Mouse (Mus musculus): ENCODE data around the gene Plppr3.
A peak's percentile ranks its signal among the peaks of the same experiment; 100 is the strongest.

Gene Plppr3

GRCm38 (mm10) chr10:79853392-79853791 lies 21.0 kb downstream of the Plppr3 start:
- peak; percentile 95 to 98 for DNase-seq (ENCODE audit: low spot score in 2 of 2)

- DNase-seq (ENCODE audit: low spot score in 2 of 2): no peak
Measured at GRCm38 (mm10) chr10:79852827-79853226, 21.6 kb downstream of the Plppr3 start.

DNA sequence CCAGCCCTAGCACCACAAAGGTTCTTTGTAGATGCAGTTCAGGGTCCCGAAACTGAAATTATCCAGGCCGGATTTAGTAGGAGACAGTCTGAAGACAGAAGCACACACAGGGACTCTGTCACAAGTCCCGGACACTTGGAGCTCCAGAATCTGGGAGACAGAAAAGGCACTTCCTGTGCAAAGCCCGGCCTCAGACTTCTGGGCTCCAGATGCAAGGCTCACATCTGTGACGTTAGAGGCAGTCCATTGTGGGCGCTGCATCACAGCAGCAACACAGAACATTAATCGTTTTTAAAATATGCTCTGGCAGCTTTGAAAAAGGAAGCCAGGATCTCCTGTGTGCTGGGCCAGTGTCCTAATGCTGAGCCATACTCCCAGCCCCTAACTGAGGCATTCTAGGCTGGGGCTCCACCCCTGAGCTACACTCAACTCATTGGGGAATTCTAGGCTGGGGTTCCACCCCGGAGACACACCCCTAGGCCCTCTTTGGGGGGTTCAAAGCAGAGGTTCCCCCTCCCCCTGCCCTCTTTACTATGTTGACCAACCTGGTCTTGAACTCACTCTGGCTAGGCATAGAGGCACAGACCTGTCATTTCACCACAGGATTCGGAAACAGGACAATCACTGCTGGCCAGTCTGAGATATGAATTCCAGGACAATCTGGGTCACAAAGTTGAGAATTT lies 22.2 kb downstream of the Plppr3 start:
- no peak for DNase-seq (ENCODE audit: low spot score in 2 of 2)

DNA sequence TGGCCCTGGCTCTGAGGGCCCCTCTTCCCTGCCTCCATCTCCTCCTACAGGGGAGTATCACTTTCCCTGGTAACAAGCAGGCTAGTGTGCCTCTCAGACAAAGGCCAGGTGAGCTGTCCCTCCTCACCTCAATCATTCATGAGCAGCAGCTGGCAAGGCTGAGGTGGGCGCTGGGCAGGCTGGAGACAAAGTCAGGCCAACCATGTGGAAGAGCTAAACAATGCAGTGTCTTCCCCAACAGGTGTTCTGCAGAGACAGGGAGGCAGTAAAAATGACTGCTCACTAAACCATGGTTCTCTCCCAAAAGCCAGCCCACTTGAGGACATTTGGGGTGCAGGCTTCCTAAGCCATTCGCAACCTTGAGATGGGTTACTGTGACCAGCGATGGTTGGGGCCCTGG lies 22.8 kb downstream of the Plppr3 start:
- no peak for DNase-seq (ENCODE audit: low spot score in 2 of 2)

GRCm38 (mm10) chr10:79849941-79850628 lies 24.3 kb downstream of the Plppr3 start:
- no peak for DNase-seq (ENCODE audit: low spot score in 2 of 2)

DNA sequence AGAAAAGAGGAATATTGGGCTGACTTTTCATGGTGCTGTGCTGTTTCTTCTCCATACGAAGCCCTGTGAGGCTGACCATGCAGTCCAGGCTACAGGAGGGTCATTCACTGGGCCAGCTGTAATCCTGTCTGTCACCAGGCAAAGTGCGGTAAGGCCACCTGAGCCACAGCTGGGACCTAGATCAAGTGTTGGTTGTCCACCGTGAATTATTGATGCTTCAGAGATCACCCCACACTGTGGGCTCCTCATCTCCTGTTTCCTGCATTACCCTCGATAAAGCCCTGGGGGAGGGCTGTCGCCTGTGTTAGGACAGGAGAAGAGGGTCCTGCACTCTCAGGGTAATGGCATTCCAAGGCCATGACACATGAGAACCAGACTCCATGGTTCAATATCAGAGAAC lies 27.9 kb downstream of the Plppr3 start:
- DNase-seq (ENCODE audit: low spot score in 2 of 2): no peak

- DNase-seq (ENCODE audit: low spot score in 2 of 2): no peak
Measured at GRCm38 (mm10) chr10:79843476-79843875, 31.0 kb downstream of the Plppr3 start.

DNA sequence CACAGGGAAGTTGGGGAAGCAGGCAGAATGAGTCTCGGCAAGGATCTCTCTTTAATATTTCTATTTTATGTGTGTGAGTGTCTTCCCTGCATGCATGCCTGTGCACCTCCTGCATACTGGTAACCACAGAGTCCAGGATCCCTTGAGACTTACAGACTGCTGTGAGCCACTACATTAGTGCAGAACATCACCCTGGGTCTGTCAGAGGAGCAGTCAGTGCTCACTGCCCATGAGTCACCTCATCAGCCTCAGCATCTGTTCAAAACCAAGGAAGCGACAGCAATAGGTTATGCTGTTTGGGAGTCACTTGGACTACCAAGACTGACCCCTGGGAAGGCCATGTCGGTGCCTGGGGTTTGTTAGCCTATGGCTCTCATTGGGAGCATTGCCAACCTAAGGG lies 32.1 kb downstream of the Plppr3 start:
- DNase-seq (ENCODE audit: low spot score in 2 of 2): no peak

- DNase-seq (ENCODE audit: low spot score in 2 of 2): no peak
Measured at GRCm38 (mm10) chr10:79840644-79841551, 33.5 kb downstream of the Plppr3 start.

- DNase-seq (ENCODE audit: low spot score in 2 of 2): no peak
Measured at GRCm38 (mm10) chr10:79840091-79840490, 34.3 kb downstream of the Plppr3 start.

- DNase-seq (ENCODE audit: low spot score in 2 of 2): no peak
Measured at GRCm38 (mm10) chr10:79838151-79838550, 36.3 kb downstream of the Plppr3 start.

- no peak for DNase-seq (ENCODE audit: low spot score in 2 of 2)
Measured at GRCm38 (mm10) chr10:79836918-79837317, 37.5 kb downstream of the Plppr3 start.

GRCm38 (mm10) chr10:79834769-79835398 lies 39.5 kb downstream of the Plppr3 start:
- peak; percentile 62 to 77 for DNase-seq (ENCODE audit: low spot score in 2 of 2)

- no peak for DNase-seq (ENCODE audit: low spot score in 2 of 2)
Measured at GRCm38 (mm10) chr10:79832786-79833181, 41.6 kb downstream of the Plppr3 start.

GRCm38 (mm10) chr10:79832026-79832785 lies 42.2 kb downstream of the Plppr3 start:
- no peak for DNase-seq (ENCODE audit: low spot score in 2 of 2)

DNA sequence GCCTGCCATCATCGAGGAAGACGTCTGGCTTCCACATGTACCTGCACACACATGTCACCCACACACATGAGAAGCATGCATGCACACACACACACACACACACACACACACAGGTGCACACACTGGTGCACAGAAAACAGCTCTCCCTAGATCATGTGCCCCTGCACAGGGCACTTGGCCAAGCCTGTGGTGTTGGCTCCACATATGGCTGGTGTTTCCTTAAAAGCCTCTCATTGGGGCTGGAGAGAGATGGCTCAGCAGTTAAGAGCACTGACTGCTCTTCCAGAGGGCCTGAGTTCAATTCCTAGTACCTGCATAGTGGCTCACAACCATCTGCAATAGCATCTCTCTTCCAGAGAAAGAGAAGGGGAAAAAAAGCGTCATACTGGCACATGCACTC lies 42.9 kb downstream of the Plppr3 start:
- DNase-seq (ENCODE audit: low spot score in 2 of 2): no peak

GRCm38 (mm10) chr10:79824413-79824812 lies 50.0 kb downstream of the Plppr3 start:
- DNase-seq (ENCODE audit: low spot score in 2 of 2): no peak

GRCm38 (mm10) chr10:79823011-79823410 lies 51.4 kb downstream of the Plppr3 start:
- DNase-seq (ENCODE audit: low spot score in 2 of 2): no peak

DNA sequence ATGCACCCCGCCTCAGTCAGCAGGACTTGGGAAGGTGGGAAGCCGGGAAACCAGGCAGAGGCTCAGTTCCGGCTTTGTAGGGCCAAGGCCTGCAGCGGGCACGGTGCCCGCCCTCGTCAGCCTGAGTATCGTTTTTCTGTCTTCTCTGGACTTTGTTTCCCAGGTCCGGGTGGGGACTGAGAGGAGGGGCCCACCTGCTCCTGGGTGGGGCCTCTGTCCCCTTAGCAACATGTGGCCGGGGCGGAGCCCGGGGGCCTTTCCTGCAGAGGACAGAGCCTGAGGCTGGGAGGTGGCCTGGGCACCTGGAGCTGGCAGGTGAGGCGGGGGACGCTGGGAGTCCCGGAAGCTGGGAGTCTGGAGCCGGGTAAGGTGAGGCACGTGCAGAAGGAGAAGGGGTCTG lies 52.1 kb downstream of the Plppr3 start:
- DNase-seq (ENCODE audit: low spot score in 2 of 2): no peak

GRCm38 (mm10) chr10:79821731-79822130 lies 52.7 kb downstream of the Plppr3 start:
- no peak for DNase-seq (ENCODE audit: low spot score in 2 of 2)

DNA sequence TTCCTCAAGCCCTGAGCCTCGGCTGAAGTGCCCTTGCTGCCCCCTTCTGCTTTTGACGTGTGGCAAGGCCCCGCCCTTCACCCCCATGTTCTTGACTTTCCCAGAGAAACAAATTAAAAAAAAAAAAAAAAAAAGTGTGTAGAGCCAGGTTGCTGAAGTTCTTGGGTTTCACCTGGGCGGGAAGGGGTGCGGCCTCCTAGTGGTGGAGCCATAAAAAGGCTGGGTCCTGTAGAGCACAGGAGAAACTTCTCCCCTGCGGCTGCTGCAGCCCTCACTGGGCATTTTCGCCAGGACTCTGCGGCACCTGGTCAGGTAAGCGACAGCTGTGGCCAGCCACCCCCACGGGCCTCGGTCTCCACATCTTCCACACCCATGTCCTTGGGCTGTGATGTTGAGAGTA lies 53.7 kb downstream of the Plppr3 start, which contains the start of gene Misp:
Gene Misp, plus strand, starts transcription at position 208 of the 400 bp plus-strand sequence.
- no peak for DNase-seq (ENCODE audit: low spot score in 2 of 2)
